Mouse (Mus musculus) brain, embryonic 14.5 days (tissue): Measurements from ENCODE around the gene Pmpcb.

Experiments used
- CTCF ChIP-seq: fragments of 200-500 bp; IDR thresholded peaks from 2 replicates; pipeline ENCODE4 v1.5.1; 2012; ENCODE audit warnings: inconsistent platforms, mild to moderate bottlenecking, moderate library complexity, borderline replicate concordance; ENCODE audit not compliant: insufficient read depth, insufficient read length; ENCODE audit errors: extremely low read depth
- POLR2A ChIP-seq: fragments of 200-500 bp; IDR thresholded peaks from 2 replicates; pipeline ENCODE4 v1.6.1; 2012; ENCODE audit warnings: mild to moderate bottlenecking, inconsistent platforms, borderline replicate concordance; ENCODE audit not compliant: poor library complexity, insufficient read depth, insufficient read length, severe bottlenecking; ENCODE audit errors: extremely low read depth

DNA sequence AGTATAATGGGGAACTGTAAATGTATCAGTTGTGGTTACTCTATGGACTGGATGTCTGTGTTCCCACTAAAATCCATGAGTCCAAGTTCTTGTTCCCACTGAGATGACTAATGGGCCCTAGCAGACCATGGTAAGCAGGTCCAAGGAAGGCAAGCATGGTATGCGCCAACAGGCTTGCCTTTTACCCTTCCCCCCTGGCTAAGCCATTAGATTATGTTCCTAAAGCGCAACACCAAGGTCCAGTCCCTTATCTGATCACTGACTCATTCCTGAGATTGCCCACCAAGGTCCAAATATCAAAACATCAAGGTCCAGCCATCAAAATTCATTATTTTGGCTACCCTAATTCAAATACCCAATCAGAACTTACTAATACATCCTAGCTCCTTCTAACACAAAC lies 17.7 kb upstream of the Pmpcb start:
- TF ChIP-seq CTCF (no peak), POLR2A (no peak)
